Mouse (Mus musculus) stomach, embryonic 14.5 days (tissue): ENCODE measurements around the gene S100z. TPM values are rescaled to one million over a fixed set of nuclear protein-coding genes. Genes with fewer than 3 reads are reported as not detected.

Experiments used
- ATAC-seq: fragments of 200-750 bp; cut with Nextera tagmentation; 2 replicates; pipeline ENCODE4 v1.8.0; 2017; ENCODE audit warnings: low read depth, moderate TSS enrichment; ENCODE audit not compliant: insufficient number of reproducible peaks, insufficient read depth, low FRiP score
- H3K27ac ChIP-seq: fragments of 300-500 bp; sonication (generic); 2 replicates; pipeline ENCODE4 v1.5.1; 2014; ENCODE audit warnings: mild to moderate bottlenecking, low read length, moderate library complexity, mixed read lengths
- H3K27me3 ChIP-seq: fragments of 300-500 bp; sonication (generic); 2 replicates; pipeline ENCODE4 v1.6.1; 2014; ENCODE audit warnings: low read length, control low read depth, mixed read lengths; ENCODE audit not compliant: control insufficient read depth, insufficient read depth
- H3K36me3 ChIP-seq: fragments of 300-500 bp; sonication (generic); 2 replicates; pipeline ENCODE4 v1.6.1; 2014; ENCODE audit warnings: mild to moderate bottlenecking, control low read depth, low read length, moderate library complexity, mixed read lengths; ENCODE audit not compliant: control insufficient read depth, insufficient read depth
- H3K4me1 ChIP-seq: fragments of 300-500 bp; sonication (generic); 2 replicates; pipeline ENCODE4 v1.6.1; 2014; ENCODE audit warnings: low read length, control low read depth, mixed read lengths; ENCODE audit not compliant: control insufficient read depth, insufficient read depth
- H3K4me2 ChIP-seq: fragments of 300-500 bp; sonication (generic); replicated peaks from 2 replicates; pipeline ENCODE4 v1.6.1; 2014; ENCODE audit warnings: low read depth, low read length, control low read depth
- H3K4me3 ChIP-seq: fragments of 300-500 bp; sonication (generic); 2 replicates; pipeline ENCODE4 v1.5.1; 2014; ENCODE audit warnings: low read depth, low read length, control low read depth
- H3K9ac ChIP-seq: fragments of 300-500 bp; sonication (generic); replicated peaks from 2 replicates; pipeline ENCODE4 v1.6.1; 2014; ENCODE audit warnings: low read depth, mild to moderate bottlenecking, control low read depth, low read length, moderate library complexity, mixed read lengths
- H3K9me3 ChIP-seq: fragments of 300-500 bp; sonication (generic); 2 replicates; pipeline ENCODE4 v1.6.1; 2016; ENCODE audit warnings: low read depth, low read length, control low read depth; ENCODE audit not compliant: control insufficient read depth
- WGBS: fragments of 180-500 bp; shearing (Covaris S2); extraction: QIAGEN DNeasy Blood & Tissue Kit; methylation state at CpG from one replicate; pipeline ENCODE4 v1.1.7; 2014; 5-methylcytosine and 5-hydroxymethylcytosine counted together
- polyA plus RNA-seq: library from polyadenylated mRNA; unstranded; fragments of >200 nt; fragmentation: Nextera tagmentation; extraction: Ambion mirVana; gene quantifications from 2 replicates; pipeline ENCODE4 v1.2.1, GENCODE M21; 2014

The S100z gene
- polyA plus RNA-seq, 1 experiment from 2014 or later, result not detected

GRCm38 (mm10) chr13:95442901-95443300, 35.6 kb downstream of the S100z start:
- no peaks in the 10 kb centered on the region for H3K36me3 ChIP-seq
- ATAC-seq, result no peak
- H3K4me1 ChIP-seq, result no peaks in the 10 kb centered on the region
- no peak overlapping the region for H3K9ac ChIP-seq
- no peak overlapping the region for H3K27ac ChIP-seq
- no peak overlapping the region for H3K4me3 ChIP-seq
- WGBS, result 32% methylated on average over 4 of the region's 4 CpGs
- no peaks in the 10 kb centered on the region for H3K9me3 ChIP-seq
- H3K27me3 ChIP-seq, result peaks cover 15% of the 10 kb centered on the region; the same call in 1 of the 2 replicates
- peak overlapping the region; percentile 67 for H3K4me2 ChIP-seq

- 0 out of 2 replicates have a peak, but pooled peaks cover 6% of the 10 kb centered on the region for H3K27me3 ChIP-seq
- no peaks in the 10 kb centered on the region for H3K4me1 ChIP-seq
- no peak overlapping the region for H3K4me3 ChIP-seq
- no peak overlapping the region for H3K9ac ChIP-seq
- H3K9me3 ChIP-seq, result no peaks in the 10 kb centered on the region
- no peak for ATAC-seq
- H3K4me2 ChIP-seq, result no peak overlapping the region
- H3K27ac ChIP-seq, result no peak overlapping the region
- no peaks in the 10 kb centered on the region for H3K36me3 ChIP-seq
- WGBS, result 76% methylated on average over 5 of the region's 5 CpGs
Measured at GRCm38 (mm10) chr13:95439569-95439968, 39.0 kb downstream of the S100z start.

- no peak overlapping the region for H3K27ac ChIP-seq
- no peaks in the 10 kb centered on the region for H3K27me3 ChIP-seq
- WGBS, result 65% methylated on average over 10 of the region's 10 CpGs
- no peak for ATAC-seq
- H3K9me3 ChIP-seq, result no peaks in the 10 kb centered on the region
- no peak overlapping the region for H3K9ac ChIP-seq
- no peaks in the 10 kb centered on the region for H3K36me3 ChIP-seq
- no peak overlapping the region for H3K4me2 ChIP-seq
- no peak overlapping the region for H3K4me3 ChIP-seq
- H3K4me1 ChIP-seq, result no peaks in the 10 kb centered on the region
Measured at GRCm38 (mm10) chr13:95431760-95432159, 46.8 kb downstream of the S100z start.

- Histone ChIP-seq H3K4me1 (no peaks in the 10 kb centered on the region), H3K4me2 (no peak overlapping the region), H3K27me3 (no peaks in the 10 kb centered on the region), H3K4me3 (no peak overlapping the region), H3K9ac (no peak overlapping the region), H3K27ac (no peak overlapping the region), H3K9me3 (no peaks in the 10 kb centered on the region), H3K36me3 (no peaks in the 10 kb centered on the region)
- 88% methylated on average over 3 of the region's 3 CpGs for WGBS
- no peak for ATAC-seq
Measured at GRCm38 (mm10) chr13:95427499-95427898, 51.0 kb downstream of the S100z start.

Other genes starting within 250 kb of the S100z start
- 5.5 and 7.8 TPM in 2 replicates for gene Pde8b, start 228.4 kb downstream of the S100z start, polyA plus RNA-seq
- 60.5 and 66.9 TPM in 2 replicates for gene Zbed3, start 155.1 kb downstream of the S100z start, polyA plus RNA-seq
- gene Aggf1, start 103.4 kb downstream of the S100z start, polyA plus RNA-seq, result 32.8 and 33.3 TPM in 2 replicates
- 0.19 and 0.24 TPM in 2 replicates for gene Crhbp, start 33.8 kb downstream of the S100z start, polyA plus RNA-seq
- 11.4 and 13.8 TPM in 2 replicates for gene F2rl1, start 46.5 kb upstream of the S100z start, polyA plus RNA-seq
- 74.0 and 77.2 TPM in 2 replicates for gene F2r, start 139.8 kb upstream of the S100z start, polyA plus RNA-seq
- 0.45 and 1.2 TPM in 2 replicates for gene F2rl2, start 218.1 kb upstream of the S100z start, polyA plus RNA-seq